In genomic region chr14:105894971-105895873, GRCm38 (mm10) we compare ENCODE assay signal across 8 mouse cellular contexts. TPM values are rescaled to one million over a fixed set of nuclear protein-coding genes. Genes with fewer than 3 reads are reported as not detected.
A peak's percentile ranks its signal among the peaks of the same experiment; 100 is the strongest.
DNase-seq lines count a peak whose midpoint lies in the region; ATAC-seq lines count a peak whose summit lies in the region.

No protein-coding gene starts in this region.

- peaks cover 28% of the 10 kb centered on the region for H3K4me1 ChIP-seq in embryonic facial prominence, embryonic 15.5 days
- H3K4me1 ChIP-seq in heart, embryonic 13.5 days, result peaks cover 35% of the 10 kb centered on the region
- peaks cover 33% of the 10 kb centered on the region for H3K4me1 ChIP-seq in kidney, embryonic 16.5 days (ENCODE audit: insufficient read depth, low read length)
- H3K4me1 ChIP-seq in liver, embryonic 12.5 days, result peaks cover 22% of the 10 kb centered on the region; the same call in 1 of the 2 replicates

- no peaks in the 10 kb centered on the region for H3K9me3 ChIP-seq in embryonic facial prominence, embryonic 15.5 days (replicated peaks)
- no peaks in the 10 kb centered on the region for H3K9me3 ChIP-seq in heart, embryonic 13.5 days
- H3K9me3 ChIP-seq in kidney, embryonic 16.5 days (ENCODE audit: low read length), result no peaks in the 10 kb centered on the region
- no peaks in the 10 kb centered on the region for H3K9me3 ChIP-seq in liver, embryonic 12.5 days (replicated peaks)

- WGBS in embryonic facial prominence, embryonic 15.5 days, result under 1% methylated on average over 36 of the region's 36 CpGs
- WGBS in heart, embryonic 13.5 days, result under 1% methylated on average over 36 of the region's 36 CpGs
- under 1% methylated on average over 32 of the region's 36 CpGs for WGBS in kidney, embryonic 16.5 days
- under 1% methylated on average over 36 of the region's 36 CpGs for WGBS in liver, embryonic 12.5 days (ENCODE audit: insufficient replicate concordance)

- H3K4me3 ChIP-seq in embryonic facial prominence, embryonic 15.5 days (replicated peaks), result peak overlapping the region; percentile 80
- peak overlapping the region; percentile 97 for H3K4me3 ChIP-seq in heart, embryonic 13.5 days
- peak overlapping the region; percentile 94 for H3K4me3 ChIP-seq in kidney, embryonic 16.5 days (ENCODE audit: low read length)
- H3K4me3 ChIP-seq in liver, embryonic 12.5 days, result peak overlapping the region; percentile 58

- peak overlapping the region; percentile 88 for H3K9ac ChIP-seq in embryonic facial prominence, embryonic 15.5 days
- H3K9ac ChIP-seq in heart, embryonic 13.5 days, result peak overlapping the region; percentile 99
- H3K9ac ChIP-seq in kidney, embryonic 16.5 days (replicated peaks; ENCODE audit: low read length), result peak overlapping the region; percentile 99
- peak overlapping the region; percentile 71 for H3K9ac ChIP-seq in liver, embryonic 12.5 days

- peak overlapping the region; percentile 100 for H3K27ac ChIP-seq in embryonic facial prominence, embryonic 15.5 days (replicated peaks)
- peak overlapping the region; percentile 100 for H3K27ac ChIP-seq in heart, embryonic 13.5 days (replicated peaks)
- peak overlapping the region; percentile 100 for H3K27ac ChIP-seq in kidney, embryonic 16.5 days (ENCODE audit: low read length)
- peak overlapping the region; percentile 87 for H3K27ac ChIP-seq in liver, embryonic 12.5 days

- peak overlapping the region; percentile 95 for H3K4me2 ChIP-seq in embryonic facial prominence, embryonic 15.5 days (replicated peaks)
- peak overlapping the region; percentile 95 for H3K4me2 ChIP-seq in heart, embryonic 13.5 days
- H3K4me2 ChIP-seq in kidney, embryonic 16.5 days (replicated peaks; ENCODE audit: low read depth, low read length), result peak overlapping the region; percentile 71
- H3K4me2 ChIP-seq in liver, embryonic 12.5 days, result peak overlapping the region; percentile 73

- no peak for ATAC-seq in embryonic facial prominence, embryonic 15.5 days (ENCODE audit: insufficient number of reproducible peaks, low FRiP score, low TSS enrichment, low read depth)
- peak; percentile 12; the same call in 1 of the 2 replicates for ATAC-seq in heart, embryonic 13.5 days (ENCODE audit: extremely low read depth, insufficient number of reproducible peaks, low FRiP score, low TSS enrichment)
- ATAC-seq in kidney, embryonic 16.5 days (ENCODE audit: low FRiP score, low TSS enrichment), result peak; percentile 6; the same call in 1 of the 2 replicates
- no peak for ATAC-seq in liver, embryonic 12.5 days

- no peaks in the 10 kb centered on the region for H3K36me3 ChIP-seq in embryonic facial prominence, embryonic 15.5 days
- H3K36me3 ChIP-seq in heart, embryonic 13.5 days, result peaks cover 31% of the 10 kb centered on the region
- H3K36me3 ChIP-seq in kidney, embryonic 16.5 days (ENCODE audit: insufficient read depth, low read length), result peaks cover 9% of the 10 kb centered on the region; the same call in 1 of the 2 replicates
- peaks cover 10% of the 10 kb centered on the region for H3K36me3 ChIP-seq in liver, embryonic 12.5 days

- H3K27me3 ChIP-seq in embryonic facial prominence, embryonic 15.5 days, result no peaks in the 10 kb centered on the region
- no peaks in the 10 kb centered on the region for H3K27me3 ChIP-seq in heart, embryonic 13.5 days (replicated peaks)
- H3K27me3 ChIP-seq in kidney, embryonic 16.5 days (ENCODE audit: insufficient read depth, low read length), result no peaks in the 10 kb centered on the region
- H3K27me3 ChIP-seq in liver, embryonic 12.5 days (replicated peaks), result peaks cover 56% of the 10 kb centered on the region

- DNase-seq in 416B (ENCODE audit: low read depth), result peak; percentile 87
- DNase-seq in adrenal gland, postnatal 36 days, result peak; percentile 66 to 78
- DNase-seq in neural tube, embryonic 10.5 days (ENCODE audit: extremely low spot score, low spot score), result peak; percentile 78
- peak; percentile 73 for DNase-seq in testis, postnatal 10 days (ENCODE audit: low spot score)

RNA-seq across cellular contexts. Expression of gene Spry2, which starts 1.4 kb away (rescaled TPM):
- 10 to 100 TPM; 38.1 to 38.6 TPM for total RNA-seq in adrenal gland, postnatal 36 days (2021)
- polyA plus RNA-seq in embryonic facial prominence, embryonic 15.5 days (2015; fragmentation: Nextera tagmentation; extraction: Ambion mirVana), result 53.2 and 53.7 TPM in 2 replicates
- polyA plus RNA-seq in heart, embryonic 13.5 days (2015; fragmentation: Nextera tagmentation; extraction: Ambion mirVana), result 51.3 and 59.3 TPM in 2 replicates
- polyA plus RNA-seq in kidney, embryonic 16.5 days (2015; fragmentation: Nextera tagmentation; extraction: Ambion mirVana), result 40.1 and 49.0 TPM in 2 replicates
- polyA plus RNA-seq in liver, embryonic 12.5 days (2016; fragmentation: Nextera tagmentation; extraction: Ambion mirVana), result 6.6 and 7.1 TPM in 2 replicates

Comparison
In these comparisons a context has a peak if more than half of its experiments do, and no peak if none do; other contexts are left out.
1. ATAC-seq: peak in heart, embryonic 13.5 days (single experiment) and kidney, embryonic 16.5 days (single experiment); none in embryonic facial prominence, embryonic 15.5 days (single experiment) and liver, embryonic 12.5 days (single experiment).
2. Peak in every context shown above with its lines, with median percentiles within 50 percentile points of each other: DNase-seq, H3K27ac ChIP-seq, H3K4me2 ChIP-seq, H3K4me3 ChIP-seq and H3K9ac ChIP-seq.